Mouse (Mus musculus) cerebellum, adult 2 months (tissue): ENCODE data around the gene Myof.

Source experiments
- CTCF ChIP-seq: fragments of 200-500 bp; IDR thresholded peaks from 2 replicates; pipeline ENCODE4 v1.5.1; 2011; ENCODE audit warnings: low read depth, mild to moderate bottlenecking, control low read depth, low read length, moderate library complexity, borderline replicate concordance; ENCODE audit not compliant: insufficient read depth
- POLR2A ChIP-seq: fragments of 200-500 bp; IDR thresholded peaks from 2 replicates; pipeline ENCODE4 v1.6.1; 2011; ENCODE audit warnings: low read length, control low read depth, borderline replicate concordance; ENCODE audit not compliant: insufficient read depth

DNA sequence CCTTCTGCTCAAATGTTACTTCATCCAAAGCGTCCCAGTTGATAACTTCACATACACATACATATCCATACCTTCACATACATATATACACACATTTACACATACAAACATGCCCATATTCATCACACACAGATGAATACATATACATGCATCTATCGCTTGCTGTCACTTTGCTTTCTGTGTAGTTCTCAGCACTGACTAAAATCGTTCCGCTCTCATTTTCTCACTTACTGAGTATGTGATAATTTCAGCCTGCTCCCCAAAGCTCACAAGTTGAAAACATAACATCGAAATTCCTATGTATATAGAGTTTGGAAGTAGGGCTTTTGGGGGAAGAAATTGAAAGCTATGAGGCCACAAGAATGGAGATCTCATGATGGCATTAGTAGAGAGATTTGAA lies 67.4 kb downstream of the Myof start:
- no peak for TF ChIP-seq CTCF
- no peak for TF ChIP-seq POLR2A
